Mouse (Mus musculus) brain, embryonic 14.5 days (tissue): ENCODE data around the gene Pelp1. TPM values are rescaled to one million over a fixed set of nuclear protein-coding genes. Genes with fewer than 3 reads are reported as not detected.
A peak's percentile ranks its signal among the peaks of the same experiment; 100 is the strongest.

Source experiments
- DNase-seq: peaks from one replicate; pipeline ENCODE4 v3.0.0-alpha.2; 2011; ENCODE audit warnings: low read depth
- CTCF ChIP-seq: fragments of 200-500 bp; IDR thresholded peaks from 2 replicates; pipeline ENCODE4 v1.5.1; 2012; ENCODE audit warnings: inconsistent platforms, mild to moderate bottlenecking, moderate library complexity, borderline replicate concordance; ENCODE audit not compliant: insufficient read depth, insufficient read length; ENCODE audit errors: extremely low read depth
- POLR2A ChIP-seq: fragments of 200-500 bp; IDR thresholded peaks from 2 replicates; pipeline ENCODE4 v1.6.1; 2012; ENCODE audit warnings: mild to moderate bottlenecking, inconsistent platforms, borderline replicate concordance; ENCODE audit not compliant: poor library complexity, insufficient read depth, insufficient read length, severe bottlenecking; ENCODE audit errors: extremely low read depth
- polyA plus RNA-seq: library from polyadenylated mRNA; depleted of rRNA; stranded (reverse); fragments of >200 nt; gene quantifications from 2 replicates; pipeline ENCODE4 v1.2.3, GENCODE M21; 2012; rRNA removed

The Pelp1 gene
- polyA plus RNA-seq: 31.2 and 34.2 TPM in 2 replicates

DNA sequence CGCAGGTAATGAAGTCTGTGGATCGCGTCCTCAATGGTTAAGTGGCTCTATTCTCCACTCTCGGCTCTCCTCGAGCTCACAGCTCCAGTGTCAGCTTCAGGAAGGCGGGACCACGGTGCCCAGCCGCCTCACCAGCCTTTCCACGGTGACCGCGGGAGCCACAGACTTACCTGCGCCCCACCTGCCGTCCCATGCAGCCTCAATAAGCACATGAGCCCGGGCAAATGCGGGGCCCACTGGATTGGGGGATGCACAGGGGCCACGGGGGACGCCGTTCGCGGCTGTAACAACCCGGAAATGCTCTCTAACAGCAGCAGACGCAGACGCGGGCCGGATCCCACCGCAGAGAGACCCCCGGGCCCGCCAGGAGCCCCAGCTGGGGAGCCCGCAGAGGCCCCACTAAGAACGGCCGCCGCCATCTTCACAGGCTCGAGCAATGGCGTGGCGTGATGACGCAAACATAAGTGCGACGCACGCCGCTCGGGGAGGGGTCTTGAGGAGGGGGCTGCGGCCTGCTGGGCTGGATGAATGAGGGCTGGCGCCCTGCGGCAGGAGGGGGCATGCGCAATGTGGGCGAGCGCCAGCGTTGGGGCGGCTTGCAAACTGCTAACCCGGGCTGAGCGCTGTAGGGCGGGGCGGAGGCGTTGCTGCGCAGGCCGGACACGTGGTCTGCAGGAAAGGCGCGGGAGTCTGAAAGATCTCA lies at the start of gene Pelp1:
Gene Pelp1 (minus strand): TSS at position 438 of the 703 bp plus-strand sequence.
- DNase-seq: peak; percentile 99
- no peak for TF ChIP-seq CTCF
- TF ChIP-seq POLR2A: peak; percentile 65; the same call in 1 of the 2 replicates

GRCm38 (mm10) chr11:70458688-70459600 lies 49.1 kb upstream of the Pelp1 start, which contains the start of gene Zmynd15:
Zmynd15 (plus strand) TSS chr11:70459433.
- peak; percentile 6 for DNase-seq
- no peak for TF ChIP-seq POLR2A
- no peak for TF ChIP-seq CTCF

DNA sequence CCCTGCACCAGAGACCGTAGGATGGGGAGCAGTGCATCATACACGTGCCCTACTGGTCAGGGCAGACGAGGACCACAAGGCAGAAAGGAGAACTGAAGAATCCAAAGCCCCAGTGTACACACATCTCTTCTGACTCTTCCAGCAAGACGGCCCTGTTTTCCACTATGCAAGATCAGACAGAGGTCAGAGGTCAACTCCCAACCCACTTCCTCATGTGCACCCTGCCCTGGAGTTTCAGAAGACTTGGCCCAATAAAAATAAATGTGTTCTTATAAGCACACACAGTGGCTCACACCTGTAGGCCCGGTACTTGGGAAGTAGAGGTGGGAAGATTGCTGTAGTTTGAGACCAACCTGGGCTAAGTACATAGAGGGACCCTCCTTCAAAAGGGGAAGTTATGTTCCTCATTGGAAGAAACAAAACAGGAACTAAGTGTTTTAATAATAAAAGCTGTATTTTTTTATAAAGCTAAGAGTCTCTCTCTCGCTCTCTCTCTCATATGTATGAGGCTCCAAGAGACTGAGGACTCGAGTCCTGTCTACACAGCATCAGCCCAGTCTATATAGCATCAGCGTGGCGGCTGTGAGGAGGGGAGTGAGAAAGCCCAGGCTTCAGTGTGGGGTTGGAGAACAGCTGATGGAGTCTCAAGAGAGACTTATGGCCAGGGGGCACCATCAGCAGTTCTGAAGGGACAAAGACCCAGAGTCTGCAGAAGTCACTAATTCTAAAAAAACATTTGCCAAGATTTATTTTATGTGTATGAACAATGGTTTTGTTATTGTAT lies 43.6 kb upstream of the Pelp1 start:
- DNase-seq: no peak
- no peak for TF ChIP-seq POLR2A
- TF ChIP-seq CTCF: no peak

DNA sequence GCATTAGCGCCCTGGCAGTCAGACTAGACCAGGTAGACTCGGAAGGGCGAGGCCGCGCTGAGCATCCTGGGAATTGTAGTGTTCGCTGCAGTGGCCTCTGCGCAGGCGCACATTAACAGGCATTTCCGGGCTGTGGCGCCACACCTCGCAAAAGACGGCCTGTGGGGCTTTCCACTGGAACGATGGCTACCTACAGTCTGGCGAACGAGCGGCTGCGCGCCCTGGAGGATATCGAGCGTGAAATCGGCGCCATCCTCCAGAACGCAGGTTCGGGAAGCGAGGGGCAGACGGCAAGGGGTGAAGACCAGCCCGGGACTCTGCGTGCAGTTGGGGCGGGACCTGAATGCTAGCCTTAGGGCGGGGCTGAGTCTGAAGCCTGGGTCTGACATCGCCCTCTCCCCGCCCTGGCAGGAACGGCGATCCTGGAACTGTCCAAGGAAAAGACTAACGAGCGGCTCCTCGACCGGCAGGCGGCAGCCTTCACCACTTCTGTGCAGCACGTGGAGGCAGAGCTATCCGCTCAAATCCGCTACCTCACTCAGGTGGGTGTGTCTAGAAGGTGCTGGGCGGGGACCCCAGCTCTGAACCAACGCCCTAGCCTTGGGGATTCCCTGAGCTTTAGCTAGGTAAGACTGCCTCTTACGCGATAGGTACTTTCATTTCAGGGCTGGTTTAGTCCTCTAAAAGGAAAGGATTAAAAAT lies 42.1 kb upstream of the Pelp1 start, which contains the start of gene Med11:
Gene Med11 (plus strand): TSS at position 123 of the 702 bp plus-strand sequence.
- peak; percentile 98 for DNase-seq
- TF ChIP-seq POLR2A (peak; percentile 58; the same call in 1 of the 2 replicates), CTCF (peak; percentile 87)

- no peak for DNase-seq
- TF ChIP-seq POLR2A (no peak), CTCF (no peak)
Measured at GRCm38 (mm10) chr11:70450926-70451325, 41.1 kb upstream of the Pelp1 start.

DNA sequence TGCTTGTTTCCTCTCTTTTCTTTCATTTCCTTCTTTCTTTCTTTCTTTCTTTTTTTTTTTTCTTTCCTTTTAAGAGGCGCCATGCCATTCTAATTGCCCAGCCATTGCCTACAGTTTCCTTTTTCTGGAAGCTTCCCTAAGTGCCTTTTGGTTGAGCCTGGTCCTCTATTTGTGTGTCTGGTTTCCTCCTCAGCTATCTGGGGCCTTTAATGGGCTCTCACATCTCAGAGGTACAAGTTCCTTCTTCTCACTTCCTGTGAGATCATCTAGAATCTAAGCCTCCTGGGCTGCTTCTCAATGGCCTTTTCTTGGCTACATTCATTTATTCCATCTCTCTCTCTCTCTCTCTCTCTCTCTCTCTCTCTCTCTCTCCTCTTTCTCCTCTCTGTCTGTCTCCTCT lies 37.5 kb upstream of the Pelp1 start:
- no peak for TF ChIP-seq CTCF
- no peak for TF ChIP-seq POLR2A
- no peak for DNase-seq

- DNase-seq: no peak
- no peak for TF ChIP-seq CTCF
- no peak for TF ChIP-seq POLR2A
Measured at GRCm38 (mm10) chr11:70446756-70447155, 36.9 kb upstream of the Pelp1 start.

GRCm38 (mm10) chr11:70444667-70445066 lies 34.8 kb upstream of the Pelp1 start:
- TF ChIP-seq POLR2A (no peak), CTCF (no peak)
- no peak for DNase-seq

DNA sequence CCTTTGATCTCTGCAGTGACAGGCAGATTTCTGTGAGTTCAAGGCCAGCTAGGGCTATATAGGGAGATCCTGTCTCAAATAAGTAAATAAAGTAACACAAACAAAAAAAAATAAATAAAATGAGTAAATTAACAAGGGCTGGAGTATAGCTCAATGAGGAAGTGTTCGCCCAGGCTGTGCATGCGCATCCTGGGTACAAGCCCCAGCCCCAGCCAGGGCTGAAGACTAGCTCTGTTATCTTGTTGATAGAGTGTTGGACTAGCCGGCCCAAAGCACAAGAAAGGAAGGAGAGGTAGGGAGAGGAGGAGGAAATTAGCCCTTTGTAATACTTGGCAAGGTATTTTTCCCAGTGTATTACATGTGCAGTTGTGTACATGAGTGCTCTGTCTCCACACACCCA lies 34.1 kb upstream of the Pelp1 start:
- TF ChIP-seq CTCF: no peak
- no peak for TF ChIP-seq POLR2A
- no peak for DNase-seq

DNA sequence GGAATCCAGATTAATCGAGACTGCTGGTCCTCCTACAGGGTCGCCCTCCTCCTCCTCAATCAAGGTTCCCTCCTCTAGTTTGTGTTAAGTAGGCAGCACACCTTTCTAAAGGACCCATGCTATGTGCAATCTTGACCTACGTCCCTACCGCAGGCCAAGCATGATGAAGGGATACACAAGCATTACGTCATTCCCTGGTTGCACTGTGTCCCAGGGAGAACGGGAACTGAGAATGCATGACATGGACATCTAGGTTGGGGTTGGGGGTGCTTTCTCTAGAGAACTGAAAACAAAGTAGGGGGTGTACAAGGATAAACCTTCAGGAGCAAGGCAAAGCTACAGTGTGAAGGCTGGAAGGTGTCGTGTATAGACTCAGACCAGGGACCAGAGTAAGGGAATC lies 32.1 kb upstream of the Pelp1 start:
- TF ChIP-seq CTCF (no peak), POLR2A (no peak)
- no peak for DNase-seq
